7 mouse cellular contexts compared by ENCODE assay signal in the genomic region with DNA sequence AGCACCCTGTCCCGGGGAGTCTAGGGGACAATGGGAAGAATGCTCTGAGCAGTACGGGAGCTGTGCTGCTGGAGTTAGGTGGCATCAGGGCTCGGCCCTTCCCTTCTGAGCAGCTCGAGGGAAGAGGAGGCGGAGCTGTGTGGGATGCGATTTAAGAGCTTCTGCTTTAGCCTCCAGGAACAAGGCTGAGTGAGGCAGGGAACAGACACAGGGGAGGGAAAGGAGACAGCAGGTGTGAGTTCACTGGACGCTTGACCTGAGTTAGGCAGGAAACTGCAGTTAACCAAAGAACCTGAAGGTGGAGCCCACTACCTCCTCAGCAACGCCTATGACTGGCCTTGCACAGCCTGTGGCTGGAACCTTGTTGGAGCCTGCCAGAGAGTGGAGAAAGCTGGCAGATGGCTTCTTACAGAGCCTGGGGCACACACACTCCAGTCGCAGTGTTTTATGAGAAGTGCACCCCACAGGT. TPM values are rescaled to one million over a fixed set of nuclear protein-coding genes. Genes with fewer than 3 reads are reported as not detected.
DNase-seq lines count a peak whose midpoint lies in the region; ATAC-seq and TF ChIP-seq lines count a peak whose summit lies in the region.

No protein-coding gene starts in this region.

- intact Hi-C loops in heart, adult 2 months (cut with DNase I), result loop anchor here (1.0 to 2.0 kb wide), 5 partner anchors 16 to 238 kb away; no protein-coding TSS in a partner anchor

- H3K79me2 ChIP-seq in heart, adult 2 months (replicated peaks; ENCODE audit: control insufficient read depth, insufficient read depth, low read length), result no peaks in the 10 kb centered on the region

- TF ChIP-seq CTCF in heart, adult 2 months (IDR thresholded peaks at IDR 0.05), result peak; percentile 99
- TF ChIP-seq CTCF in spleen, adult 2 months (IDR thresholded peaks at IDR 0.05; ENCODE audit: extremely low read depth, insufficient read depth, insufficient read length, insufficient replicate concordance), result peak; percentile 87; the same call in 1 of the 2 replicates

- 21% methylated on average over 9 of the region's 9 CpGs for WGBS in heart, adult 2 months
- 14% methylated on average over 9 of the region's 9 CpGs for WGBS in limb, embryonic 12.5 days
- WGBS in midbrain, embryonic 16.5 days, result 7% methylated on average over 9 of the region's 9 CpGs
- 30% methylated on average over 9 of the region's 9 CpGs for WGBS in spleen, adult 2 months

- no peak overlapping the region for H3K4me2 ChIP-seq in limb, embryonic 12.5 days
- H3K4me2 ChIP-seq in midbrain, embryonic 16.5 days (ENCODE audit: low read length), result peak overlapping the region; percentile 17; the same call in 1 of the 2 replicates

- peak; percentile 88 for DNase-seq in adrenal gland, adult 2 months
- DNase-seq in embryo, embryonic 10.5 days (ENCODE audit: low spot score), result peak; percentile 87
- DNase-seq in heart, adult 2 months, result peak; percentile 76 to 79
- peak; percentile 81 to 89 for DNase-seq in kidney, adult 8-10 months
- peak; percentile 39 to 78 for DNase-seq in spleen, adult 2 months (ENCODE audit: low read depth in 1 of 2, low spot score in 2 of 2)

- no peaks in the 10 kb centered on the region for H3K4me1 ChIP-seq in heart, adult 2 months (ENCODE audit: control insufficient read depth, insufficient read depth, low read length)
- H3K4me1 ChIP-seq in limb, embryonic 12.5 days (replicated peaks), result peaks cover 13% of the 10 kb centered on the region
- no peaks in the 10 kb centered on the region for H3K4me1 ChIP-seq in midbrain, embryonic 16.5 days (ENCODE audit: control insufficient read depth, insufficient read depth, low read length)
- no peaks in the 10 kb centered on the region for H3K4me1 ChIP-seq in spleen, adult 2 months (ENCODE audit: control insufficient read depth, insufficient read depth, insufficient read length)

- no peaks in the 10 kb centered on the region for H3K36me3 ChIP-seq in heart, adult 2 months (ENCODE audit: control insufficient read depth, insufficient read depth, low read length)
- no peaks in the 10 kb centered on the region for H3K36me3 ChIP-seq in limb, embryonic 12.5 days
- no peaks in the 10 kb centered on the region for H3K36me3 ChIP-seq in midbrain, embryonic 16.5 days (ENCODE audit: control insufficient read depth, insufficient read depth, low read length)
- H3K36me3 ChIP-seq in spleen, adult 2 months (ENCODE audit: control insufficient read depth, insufficient read depth, low read length), result no peaks in the 10 kb centered on the region

- peak; percentile 66; the same call in 1 of the 2 replicates for ATAC-seq in limb, embryonic 12.5 days (ENCODE audit: insufficient number of reproducible peaks, insufficient read depth, low FRiP score, low TSS enrichment, low read depth)
- ATAC-seq in midbrain, embryonic 16.5 days, result peak; percentile 70; the same call in 1 of the 2 replicates

- H3K27me3 ChIP-seq in heart, adult 2 months (ENCODE audit: control insufficient read depth, insufficient read depth, low read length), result no peaks in the 10 kb centered on the region
- no peaks in the 10 kb centered on the region; the same call in 1 of the 2 replicates for H3K27me3 ChIP-seq in limb, embryonic 12.5 days
- H3K27me3 ChIP-seq in midbrain, embryonic 16.5 days (ENCODE audit: control insufficient read depth, insufficient read depth, low read depth, low read length), result no peaks in the 10 kb centered on the region
- H3K27me3 ChIP-seq in spleen, adult 2 months (ENCODE audit: control insufficient read depth, insufficient read depth, low read length), result no peaks in the 10 kb centered on the region

- no peak overlapping the region for H3K4me3 ChIP-seq in heart, adult 2 months
- H3K4me3 ChIP-seq in limb, embryonic 12.5 days (replicated peaks), result no peak overlapping the region
- H3K4me3 ChIP-seq in midbrain, embryonic 16.5 days (ENCODE audit: low read depth, low read length), result no peak overlapping the region
- no peak overlapping the region for H3K4me3 ChIP-seq in spleen, adult 2 months (ENCODE audit: extremely low read depth, insufficient read depth, insufficient read length)

- H3K9ac ChIP-seq in heart, adult 2 months (ENCODE audit: low read depth, low read length), result no peak overlapping the region
- H3K9ac ChIP-seq in limb, embryonic 12.5 days (replicated peaks), result no peak overlapping the region
- H3K9ac ChIP-seq in midbrain, embryonic 16.5 days (ENCODE audit: low read depth, low read length), result no peak overlapping the region

- TF ChIP-seq EP300 in heart, adult 2 months (IDR thresholded peaks at IDR 0.05; ENCODE audit: insufficient read depth, low read depth, low read length), result peak; percentile 53; the same call in 1 of the 2 replicates

- no peak for TF ChIP-seq POLR2A in heart, adult 2 months (IDR thresholded peaks at IDR 0.05; ENCODE audit: insufficient read depth, low read depth, low read length)
- TF ChIP-seq POLR2A in spleen, adult 2 months (IDR thresholded peaks at IDR 0.05; ENCODE audit: low read depth, low read length), result no peak

- no peak overlapping the region for H3K27ac ChIP-seq in heart, adult 2 months
- H3K27ac ChIP-seq in limb, embryonic 12.5 days, result no peak overlapping the region
- no peak overlapping the region for H3K27ac ChIP-seq in midbrain, embryonic 16.5 days (ENCODE audit: low read length)
- H3K27ac ChIP-seq in spleen, adult 2 months (ENCODE audit: insufficient read depth, low read length), result no peak overlapping the region

- no peaks in the 10 kb centered on the region for H3K9me3 ChIP-seq in limb, embryonic 12.5 days
- no peaks in the 10 kb centered on the region for H3K9me3 ChIP-seq in midbrain, embryonic 16.5 days (replicated peaks; ENCODE audit: control insufficient read depth, low read length, poor library complexity, severe bottlenecking)

RNA-seq across cellular contexts. Expression of a gene that starts 22.7 kb away (rescaled TPM):
- 1 to 10 TPM; 4.5 to 8.0 TPM for total RNA-seq in adrenal gland, adult 2 months (2021)
- 0.21 and 0.22 TPM in 2 replicates for polyA plus RNA-seq in adrenal gland, adult 2 months (2012; rRNA removed)
- 1 to 10 TPM in 1 of 2 experiments, under 1 TPM in 1; 0.81 to 1.2 TPM for total RNA-seq in heart, adult 2 months (2021)
- 0.32 and 1.2 TPM in 2 replicates for polyA plus RNA-seq in heart, adult 2 months (2012; rRNA removed)
- 0.40 and 0.56 TPM in 2 replicates for polyA plus RNA-seq in limb, embryonic 12.5 days (2016; fragmentation: Nextera tagmentation; extraction: Ambion mirVana)
- 6.4 and 8.6 TPM in 2 replicates for polyA plus RNA-seq in midbrain, embryonic 16.5 days (2015; fragmentation: Nextera tagmentation; extraction: Ambion mirVana)
- 0.08 and 0.13 TPM in 2 replicates for polyA plus RNA-seq in spleen, adult 2 months (2012; rRNA removed)

RNA-seq across cellular contexts. Expression of a gene that starts 32.1 kb away (rescaled TPM):
- 10 to 100 TPM in 1 of 2 experiments, 1 to 10 TPM in 1; 5.7 to 13.4 TPM for total RNA-seq in adrenal gland, adult 2 months (2021)
- 13.1 and 15.1 TPM in 2 replicates for polyA plus RNA-seq in adrenal gland, adult 2 months (2012; rRNA removed)
- total RNA-seq in heart, adult 2 months (2021), result 1 to 10 TPM; 7.3 to 9.1 TPM
- polyA plus RNA-seq in heart, adult 2 months (2012; rRNA removed), result 18.7 and 19.7 TPM in 2 replicates
- 1.5 and 2.1 TPM in 2 replicates for polyA plus RNA-seq in limb, embryonic 12.5 days (2016; fragmentation: Nextera tagmentation; extraction: Ambion mirVana)
- 12.9 and 20.1 TPM in 2 replicates for polyA plus RNA-seq in midbrain, embryonic 16.5 days (2015; fragmentation: Nextera tagmentation; extraction: Ambion mirVana)
- polyA plus RNA-seq in spleen, adult 2 months (2012; rRNA removed), result 26.2 and 33.4 TPM in 2 replicates

RNA-seq across cellular contexts. Expression of a gene that starts 46.8 kb away (rescaled TPM):
- under 1 TPM in 1 of 2 experiments, not detected in 1; 0.24 TPM for total RNA-seq in adrenal gland, adult 2 months (2021)
- polyA plus RNA-seq in adrenal gland, adult 2 months (2012; rRNA removed), result 0.16 and 0.18 TPM in 2 replicates
- total RNA-seq in heart, adult 2 months (2021), result under 1 TPM in 1 of 2 experiments, not detected in 1; 0.36 TPM
- 0.29 and 0.56 TPM in 2 replicates for polyA plus RNA-seq in heart, adult 2 months (2012; rRNA removed)
- polyA plus RNA-seq in limb, embryonic 12.5 days (2016; fragmentation: Nextera tagmentation; extraction: Ambion mirVana), result 0.19 and 0.42 TPM in 2 replicates
- not detected in 2 replicates for polyA plus RNA-seq in midbrain, embryonic 16.5 days (2015; fragmentation: Nextera tagmentation; extraction: Ambion mirVana)
- 12.5 and 15.0 TPM in 2 replicates for polyA plus RNA-seq in spleen, adult 2 months (2012; rRNA removed)

RNA-seq across cellular contexts. Expression of a gene that starts 55.7 kb away (rescaled TPM):
- total RNA-seq in adrenal gland, adult 2 months (2021), result not detected
- polyA plus RNA-seq in adrenal gland, adult 2 months (2012; rRNA removed), result not detected in 2 replicates
- total RNA-seq in heart, adult 2 months (2021), result not detected
- not detected in 2 replicates for polyA plus RNA-seq in heart, adult 2 months (2012; rRNA removed)
- not detected in 2 replicates for polyA plus RNA-seq in limb, embryonic 12.5 days (2016; fragmentation: Nextera tagmentation; extraction: Ambion mirVana)
- polyA plus RNA-seq in midbrain, embryonic 16.5 days (2015; fragmentation: Nextera tagmentation; extraction: Ambion mirVana), result not detected in 2 replicates
- 0.11 and 0.19 TPM in 2 replicates for polyA plus RNA-seq in spleen, adult 2 months (2012; rRNA removed)
